Mouse (Mus musculus): ENCODE data around the gene Ackr4. TPM values are rescaled to one million over a fixed set of nuclear protein-coding genes. Genes with fewer than 3 reads are reported as not detected.

Gene Ackr4
- 0.99 TPM for polyA plus RNA-seq (2017; shearing (Covaris generic))

DNA sequence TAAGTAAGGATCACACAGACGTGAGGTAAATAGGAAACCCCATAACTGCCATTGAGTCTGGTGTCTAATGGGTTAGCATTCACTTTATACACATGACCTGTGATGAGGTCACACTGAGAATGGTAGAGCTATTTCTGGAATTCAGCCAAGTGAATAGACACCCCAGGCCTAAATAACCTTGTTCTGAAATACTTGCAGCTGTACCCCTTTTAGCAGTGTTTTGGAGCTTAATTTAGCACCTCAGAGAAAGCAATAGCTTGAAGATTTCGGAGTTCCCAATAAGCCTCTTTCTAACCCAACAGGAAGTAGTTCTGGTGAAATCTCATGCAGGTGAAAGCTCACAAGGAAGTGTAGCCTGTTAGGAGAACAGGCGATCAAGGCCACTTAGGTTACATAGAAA, at the start of gene Ackr4:
Gene Ackr4, minus strand, starts transcription at position 101 of the 400 bp plus-strand sequence.

DNA sequence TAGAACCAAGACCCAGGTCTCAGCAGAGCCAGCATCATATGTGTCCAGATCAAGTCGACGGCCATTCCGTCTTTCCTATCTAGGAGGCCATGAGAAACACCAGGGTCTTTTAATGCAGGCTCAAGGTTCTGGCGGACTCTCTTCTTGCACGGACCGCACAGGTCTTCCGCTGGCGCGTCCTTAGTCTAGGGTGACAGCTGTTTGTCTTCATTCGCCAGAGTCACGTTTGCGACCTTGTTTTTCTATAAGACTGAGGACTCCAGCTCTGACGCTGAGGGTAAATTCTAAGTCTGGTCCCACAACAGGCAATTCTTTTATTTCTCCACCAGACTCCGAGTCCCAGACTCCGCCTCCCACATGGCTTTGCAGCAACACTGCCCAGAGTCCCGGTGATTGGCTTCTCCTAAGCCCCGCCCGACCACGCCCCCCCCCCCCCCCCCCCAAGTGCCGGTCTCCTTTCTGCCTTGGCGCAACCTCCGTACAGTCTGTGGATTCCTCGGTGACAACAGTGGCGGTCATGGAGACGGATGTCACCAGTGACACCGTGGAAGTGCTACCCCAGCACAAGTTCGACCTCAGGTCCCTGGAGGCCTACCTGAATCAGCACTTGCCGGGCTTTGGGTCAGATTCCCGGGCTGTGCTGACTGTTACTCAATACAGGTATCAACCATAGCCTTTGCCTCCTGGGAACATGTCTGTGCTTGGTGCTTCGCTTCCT, 63.3 kb downstream of the Ackr4 start, which contains the start of gene Acad11:
Gene Acad11, plus strand, starts transcription at position 134 of the 718 bp plus-strand sequence.

DNA sequence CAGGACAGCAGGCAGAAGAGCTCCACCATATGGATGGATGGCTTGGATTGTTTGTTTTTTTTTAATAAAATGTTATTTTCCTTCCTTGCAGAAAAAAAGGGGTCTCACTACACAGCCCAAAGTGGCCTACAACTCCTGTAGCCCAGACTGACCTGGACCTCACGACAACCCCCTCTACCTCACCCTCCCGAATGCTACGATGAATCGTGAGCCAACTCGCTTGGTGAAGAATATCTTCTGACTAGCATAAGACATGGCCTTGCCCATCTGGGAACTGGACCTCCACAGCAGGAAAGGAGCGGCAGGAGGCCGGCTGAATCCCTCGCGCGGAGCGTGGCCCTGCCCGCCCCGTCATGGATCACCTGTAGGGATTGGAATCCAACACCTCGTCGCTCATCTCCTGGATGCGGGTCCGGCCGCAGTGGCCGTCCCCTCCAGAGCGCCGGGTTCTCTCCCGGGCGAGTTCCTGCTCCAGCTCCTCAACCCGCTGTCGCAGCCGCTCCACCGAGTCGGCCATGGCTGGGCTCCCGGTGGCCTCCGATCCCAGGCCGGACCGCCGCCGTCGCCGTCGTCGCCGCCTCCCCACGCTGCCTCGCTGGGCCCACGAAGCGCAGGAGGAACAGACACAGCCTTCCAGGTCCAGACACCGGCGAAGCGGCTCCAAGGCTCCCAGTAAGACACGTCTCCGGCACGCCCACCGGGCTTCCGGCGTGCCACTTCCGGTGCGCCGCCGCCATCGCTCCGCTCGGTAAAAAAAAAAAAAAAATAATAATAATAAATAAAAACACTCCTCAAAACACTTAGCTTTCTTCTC, 64.1 kb downstream of the Ackr4 start, which contains the start of gene Uba5:
Gene Uba5, minus strand, starts transcription at position 705 of the 814 bp plus-strand sequence.

DNA sequence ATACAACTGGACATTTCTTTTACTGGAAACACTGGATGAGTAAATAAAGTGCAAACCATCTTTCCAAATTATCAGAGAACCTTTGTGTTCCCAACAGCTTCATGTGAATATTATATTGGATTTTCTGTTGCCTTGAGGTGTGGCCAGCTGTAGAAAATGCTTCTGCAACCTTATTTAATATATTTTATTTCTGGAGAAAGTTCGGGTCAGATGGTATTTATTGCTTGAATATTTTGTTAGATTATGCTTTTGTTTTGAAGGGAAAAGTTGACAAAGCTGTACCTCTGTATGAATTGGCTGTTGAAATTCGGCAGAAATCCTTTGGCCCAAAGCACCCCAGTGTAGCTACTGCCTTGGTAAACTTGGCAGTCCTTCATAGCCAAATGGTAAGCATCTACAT, 86.4 kb downstream of the Ackr4 start, which contains the start of gene Gm28305:
Gene Gm28305, plus strand, starts transcription at position 301 of the 400 bp plus-strand sequence.

Other genes with a start within 250 kb of the Ackr4 start
- 0.30 TPM for gene Nphp3, start 124.4 kb downstream of the Ackr4 start, polyA plus RNA-seq (2017; shearing (Covaris generic))
- gene Gm28305, start 86.3 kb downstream of the Ackr4 start, polyA plus RNA-seq (2017; shearing (Covaris generic)): not detected
- gene Uba5, start 63.8 kb downstream of the Ackr4 start, polyA plus RNA-seq (2017; shearing (Covaris generic)): 19.5 TPM
- 14.7 TPM for gene Acad11, start 63.6 kb downstream of the Ackr4 start, polyA plus RNA-seq (2017; shearing (Covaris generic))
- 41.4 TPM for gene Dnajc13, start 136.0 kb upstream of the Ackr4 start, polyA plus RNA-seq (2017; shearing (Covaris generic))
- gene Acpp, start 210.8 kb upstream of the Ackr4 start, polyA plus RNA-seq (2017; shearing (Covaris generic)): 9.7 TPM

Measured in CD4-positive, CD25-positive, alpha-beta regulatory T cell, adult 9 weeks (primary cell).